Mouse (Mus musculus): ENCODE measurements at regions not wholly inside any gene's neighbourhood (a gene's known extent, or its start where the extent isn't known, plus 50 kb on each side); places are given as distances from the start of the nearest gene placed in this dataset.

DNA sequence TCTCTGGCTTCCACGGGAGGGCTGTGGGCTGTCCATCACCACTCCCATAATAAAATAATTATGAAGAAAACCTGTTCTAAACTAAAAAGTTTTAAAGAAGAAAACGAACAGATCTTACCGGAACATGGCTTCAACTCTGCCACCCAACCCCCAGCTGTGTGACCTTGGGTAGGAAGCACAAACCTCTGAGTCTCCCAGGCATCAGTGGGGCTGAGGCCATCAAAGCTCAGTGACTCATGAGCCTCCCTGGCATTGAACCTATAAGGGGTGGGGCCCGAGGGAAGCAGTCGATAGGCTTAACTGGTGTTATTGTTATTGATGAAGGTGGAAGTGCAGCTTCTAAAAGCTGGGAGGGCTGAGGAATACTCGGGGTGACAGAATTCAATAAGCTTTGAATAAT, 83.1 kb upstream of the Zc3h12a start:
- intact Hi-C loops (cut with DNase I): no loop called here
- no peak for DNase-seq

DNA sequence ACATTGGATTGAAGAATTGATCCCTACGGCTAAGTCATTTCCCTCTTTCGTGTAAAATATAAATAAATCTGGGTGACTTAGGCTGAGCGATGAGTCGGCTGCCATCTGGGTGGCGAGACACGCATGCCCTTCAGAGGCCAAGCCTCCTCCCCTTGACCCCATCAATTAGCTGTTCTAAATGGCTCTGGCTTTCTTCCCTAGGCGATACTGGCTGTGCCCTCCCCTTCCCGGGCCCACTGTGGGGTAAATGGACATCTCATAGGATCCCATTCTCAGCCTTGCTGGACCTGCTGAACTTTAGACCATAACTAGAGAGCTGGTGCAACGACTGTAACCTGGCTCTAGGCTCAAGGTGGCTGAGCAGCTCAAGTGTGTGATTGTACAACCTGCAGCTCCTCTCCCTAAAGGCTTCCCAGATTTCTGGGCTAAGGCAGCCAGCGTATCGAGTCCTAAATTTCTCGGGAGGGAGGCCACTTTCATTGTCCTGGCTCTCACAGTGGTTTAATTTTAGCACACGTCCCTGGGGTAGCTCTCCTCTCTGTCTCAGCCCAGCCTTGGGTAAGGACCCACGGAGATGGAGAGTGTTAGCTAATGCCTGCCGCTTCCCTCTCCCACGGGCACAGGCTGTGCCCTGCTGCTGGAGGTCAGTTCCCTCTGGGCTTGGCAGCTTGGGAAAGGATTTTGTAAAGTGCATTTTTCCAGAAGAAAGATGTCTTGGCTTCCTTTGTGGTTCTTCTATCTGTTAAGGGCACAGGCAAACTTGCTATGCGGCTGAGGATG, 80.7 kb upstream of the Zc3h12a start:
- intact Hi-C loops (cut with DNase I): no loop called here
- no peak for DNase-seq

DNA sequence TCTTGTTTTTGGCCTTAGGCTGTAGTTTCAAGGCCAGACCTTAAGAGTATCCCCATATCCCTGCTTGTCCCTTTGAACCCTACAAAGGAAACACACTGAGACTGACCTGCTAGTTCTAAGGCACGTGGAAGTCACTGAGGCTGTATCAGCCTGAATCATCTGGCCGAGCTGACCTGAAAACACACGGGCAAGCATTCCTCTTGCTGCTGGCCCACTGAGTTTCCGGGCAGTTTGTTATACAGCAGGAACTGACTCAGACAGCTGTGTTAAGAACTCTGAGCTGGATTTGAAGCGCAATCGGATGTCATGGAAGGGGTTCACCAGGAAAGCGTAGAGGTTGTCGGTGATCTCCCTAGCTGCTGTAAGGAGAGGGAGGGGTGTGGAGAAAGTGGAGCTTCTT, 75.9 kb upstream of the Zc3h12a start:
- DNase-seq: no peak
- intact Hi-C loops (cut with DNase I): no loop called here

DNA sequence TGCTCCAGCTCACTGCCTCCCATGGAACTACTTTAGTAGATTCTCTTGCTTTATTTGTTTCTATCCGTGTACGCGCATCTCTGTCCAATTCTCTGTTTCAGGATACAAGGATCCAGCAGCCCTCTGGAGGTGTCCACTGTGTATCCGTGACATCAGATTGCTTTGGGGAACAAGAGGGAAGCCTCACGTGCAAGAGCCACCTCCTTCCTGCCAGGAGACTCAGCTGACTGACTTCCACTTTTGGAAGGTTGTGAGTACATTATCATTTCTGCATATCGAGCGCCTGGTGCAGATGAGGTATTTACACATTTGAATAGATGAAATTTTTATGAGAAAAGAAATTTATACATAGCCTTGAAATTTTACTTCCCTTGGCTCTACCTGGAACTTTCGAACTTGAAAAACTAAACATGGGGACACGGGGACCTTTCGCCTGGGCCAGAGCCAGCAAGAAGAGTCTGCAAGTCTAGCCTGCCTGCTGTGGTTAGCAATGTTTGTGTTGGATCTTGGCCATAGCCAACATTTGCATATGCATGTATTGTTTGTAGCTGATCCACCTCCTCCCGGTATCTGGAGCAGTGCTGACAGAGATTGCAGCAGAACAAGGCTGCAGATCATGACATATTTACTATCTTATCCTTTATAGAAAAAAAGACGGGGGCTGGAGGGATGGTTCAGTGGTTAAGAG, 74.1 kb upstream of the Zc3h12a start:
- intact Hi-C loops (cut with DNase I): no loop called here
- DNase-seq: no peak

DNA sequence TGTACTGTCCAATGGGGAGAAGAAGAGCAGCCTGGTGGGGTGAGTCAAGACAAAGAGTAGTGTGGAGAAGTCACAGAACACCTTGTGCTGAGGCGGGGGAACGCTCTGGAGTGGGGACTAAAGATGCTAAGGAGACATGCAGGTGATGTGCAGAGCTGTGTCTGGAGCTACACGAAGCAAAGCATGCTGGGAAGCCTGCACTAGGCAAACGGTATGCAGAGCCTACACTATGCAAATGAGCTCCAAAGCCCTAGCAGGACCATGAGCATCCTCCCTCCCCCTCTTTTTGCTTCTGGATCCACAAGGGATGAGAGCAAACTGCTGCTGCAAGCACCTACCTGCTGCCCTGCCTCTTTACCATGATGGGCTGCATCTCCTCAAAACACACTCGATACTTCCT, 73.1 kb upstream of the Zc3h12a start:
- intact Hi-C loops (cut with DNase I): no loop called here
- no peak for DNase-seq

DNA sequence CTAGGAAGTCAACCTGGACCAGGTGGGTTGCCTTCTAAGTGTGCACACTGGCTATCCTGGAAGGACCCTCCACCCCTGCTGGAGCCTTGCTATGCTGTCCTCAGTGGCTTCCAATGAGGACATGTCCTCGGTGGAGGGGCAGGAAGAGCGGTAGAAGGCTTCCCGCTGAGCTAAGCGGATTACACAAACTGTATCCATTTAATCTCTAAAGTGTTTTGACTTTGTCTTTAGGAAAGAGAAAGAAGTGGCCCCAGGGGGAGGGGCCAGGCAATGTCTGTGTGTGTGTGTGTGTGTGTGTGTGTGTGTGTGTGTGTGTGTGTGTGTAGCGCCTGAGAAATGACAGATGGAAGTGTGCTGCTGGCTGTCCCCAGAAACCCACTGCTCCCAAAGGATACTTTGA, 71.6 kb upstream of the Zc3h12a start:
- intact Hi-C loops (cut with DNase I): no loop called here

DNA sequence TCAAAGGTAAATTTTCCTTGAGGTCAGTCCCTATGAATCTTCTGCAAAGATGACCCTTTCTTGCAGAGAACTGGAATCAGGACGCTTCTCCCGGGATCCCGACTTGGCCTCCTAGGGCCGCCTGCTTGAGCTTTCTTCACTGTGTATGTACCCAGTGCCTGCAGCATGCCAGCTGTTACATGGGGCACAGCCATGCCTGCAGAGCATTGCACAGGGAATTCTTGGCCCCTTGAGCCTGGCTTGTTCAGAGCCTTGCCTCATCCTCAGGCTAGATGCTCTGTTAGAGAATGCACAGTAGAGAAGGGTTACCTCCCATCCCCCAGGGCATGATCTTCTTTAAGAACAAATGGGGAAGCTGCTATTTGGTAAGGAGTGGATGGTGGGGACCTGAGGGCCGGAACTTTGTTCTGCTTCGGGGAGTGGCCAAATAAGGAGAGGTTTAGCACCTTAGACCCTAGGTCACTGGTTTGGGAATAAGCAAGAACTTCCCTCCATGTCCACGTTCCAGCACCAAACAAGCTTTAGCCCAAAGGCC, 68.3 kb upstream of the Zc3h12a start:
- no peak for DNase-seq
- intact Hi-C loops (cut with DNase I): no loop called here

More for the DNA sequence above, 71.6 kb upstream of the Zc3h12a start:
- no peak for DNase-seq

DNA sequence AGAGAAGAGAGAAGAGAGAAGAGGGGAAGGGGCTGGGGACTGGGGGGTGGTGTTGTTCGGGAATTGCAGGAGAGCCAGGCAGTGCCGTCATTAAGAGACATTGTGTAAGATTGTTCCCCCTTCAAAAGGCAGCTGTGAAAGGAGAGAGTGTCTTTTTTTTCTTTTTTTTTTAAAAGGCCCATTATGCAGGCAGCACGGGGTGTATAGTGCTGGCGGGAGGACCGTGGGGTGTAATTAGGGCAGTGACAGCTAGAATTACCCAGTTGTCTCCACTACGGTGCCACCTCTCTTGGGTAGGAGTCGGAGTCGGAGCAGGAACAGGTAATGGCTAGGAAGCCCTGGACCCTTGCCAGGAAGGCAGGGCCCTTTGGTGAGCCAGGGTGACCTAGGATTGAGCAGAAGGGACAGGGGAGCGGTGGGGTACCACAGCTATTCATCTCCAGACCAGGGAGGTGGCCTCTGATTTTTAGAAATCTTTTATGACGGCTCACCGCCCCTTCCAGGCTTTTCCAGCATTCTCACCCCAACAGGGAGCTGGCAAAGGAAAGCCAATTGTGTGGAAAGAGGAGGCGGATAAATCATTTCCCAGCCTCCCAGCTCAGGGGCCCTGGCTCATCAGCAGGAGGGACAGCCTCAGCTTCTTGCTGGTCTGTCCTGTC, 67.2 kb upstream of the Zc3h12a start:
- intact Hi-C loops (cut with DNase I): no loop called here
- no peak for DNase-seq

DNA sequence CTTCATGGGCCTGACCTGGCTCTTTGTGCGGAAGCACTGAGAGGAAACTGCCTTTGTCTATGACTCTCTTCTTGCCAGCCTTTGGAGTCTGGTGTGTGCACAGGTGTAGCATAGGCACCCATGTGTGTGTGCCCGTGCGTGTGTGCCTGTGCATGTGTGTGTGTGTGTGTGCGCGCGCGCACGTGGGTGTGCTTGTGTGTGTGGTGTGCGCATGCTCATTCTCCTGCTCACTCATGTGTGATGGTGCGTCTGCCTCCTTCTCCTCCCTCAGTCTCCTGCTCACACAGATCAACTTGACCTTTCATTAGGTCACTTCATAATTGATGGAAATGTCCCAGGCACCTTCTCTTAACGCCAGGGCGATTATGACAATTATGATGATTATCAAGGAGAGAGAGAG, 66.7 kb upstream of the Zc3h12a start:
- intact Hi-C loops (cut with DNase I): no loop called here
- no peak for DNase-seq

DNA sequence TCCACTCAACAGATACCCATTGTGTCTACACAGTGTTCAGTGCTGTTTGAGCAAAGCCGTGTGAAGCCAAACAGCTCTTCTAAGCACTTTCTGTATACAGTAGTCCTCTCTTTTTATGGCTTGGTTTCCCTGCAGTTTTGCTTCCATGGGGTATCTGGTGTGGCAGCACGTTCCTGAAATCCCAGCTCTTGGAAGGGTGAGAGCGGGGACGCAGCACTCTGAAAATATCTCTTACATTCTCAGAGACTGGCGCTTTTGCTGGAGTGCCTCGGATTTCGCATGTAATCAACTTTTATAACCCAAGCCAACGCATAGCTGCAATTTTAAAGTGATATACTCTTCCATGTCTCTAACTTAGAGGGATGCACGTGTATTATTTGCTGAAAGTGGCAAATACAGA, 64.0 kb upstream of the Zc3h12a start:
- DNase-seq: no peak
- intact Hi-C loops (cut with DNase I): no loop called here

DNA sequence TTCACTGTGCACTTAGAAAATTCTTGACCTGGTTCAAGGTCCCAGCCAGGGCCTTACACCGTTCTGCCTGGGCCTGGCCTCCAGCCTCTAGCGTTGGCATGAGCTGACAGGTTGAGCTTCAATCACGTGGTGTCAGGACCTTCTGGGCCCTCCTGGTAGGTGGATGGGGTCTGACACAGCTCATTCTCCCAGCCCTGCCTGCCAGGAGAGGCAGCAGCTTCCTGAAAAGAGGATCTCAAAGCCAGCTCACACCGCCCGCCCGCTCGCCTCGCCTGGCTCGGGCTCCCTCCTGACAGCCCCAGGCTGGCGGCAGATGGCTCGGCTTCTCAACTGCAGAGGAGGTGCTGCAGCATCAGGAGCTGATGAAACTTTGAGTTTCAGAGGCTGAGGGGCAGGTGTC, 63.4 kb upstream of the Zc3h12a start:
- DNase-seq: no peak
- intact Hi-C loops (cut with DNase I): no loop called here

DNA sequence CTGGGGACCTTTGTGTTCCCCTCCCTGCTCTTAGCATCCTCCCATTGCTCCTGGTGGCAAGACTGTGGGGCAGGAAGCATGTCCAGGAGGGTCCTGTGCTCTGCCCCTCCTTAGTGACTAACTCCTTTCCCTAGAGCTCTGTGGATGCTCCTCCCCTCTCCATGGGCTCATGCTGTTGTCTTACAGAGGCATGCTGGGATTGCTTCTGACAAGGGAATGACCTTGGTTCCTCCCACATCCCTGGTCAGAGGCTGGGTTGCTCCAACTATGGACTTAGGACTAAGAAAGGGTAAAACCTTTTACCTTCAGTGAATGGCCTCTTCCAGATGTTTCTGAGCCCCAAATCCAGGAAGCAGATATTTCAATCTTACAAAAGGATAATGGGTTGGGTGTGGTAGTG, 62.3 kb upstream of the Zc3h12a start:
- intact Hi-C loops (cut with DNase I): no loop called here
- no peak for DNase-seq

DNA sequence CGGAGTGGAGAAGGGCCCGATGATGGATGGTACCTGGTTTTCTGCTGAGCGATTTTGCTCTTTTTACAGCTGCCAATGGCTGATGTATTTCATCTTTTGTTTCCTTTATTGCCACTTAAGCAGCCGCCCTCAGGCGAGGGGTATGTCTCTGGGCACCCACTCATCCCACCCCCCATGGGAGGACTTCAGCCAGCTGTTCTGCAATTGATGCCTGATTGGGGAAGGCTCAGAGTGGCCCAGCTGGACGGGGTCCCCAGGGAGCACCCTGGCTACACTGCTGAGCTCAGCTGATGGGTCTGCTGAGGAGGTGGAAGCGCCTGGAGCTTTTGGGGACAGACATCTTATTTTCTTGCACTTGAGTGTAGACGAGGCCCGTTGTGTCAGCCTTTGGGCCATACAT, 58.6 kb upstream of the Zc3h12a start:
- intact Hi-C loops (cut with DNase I): no loop called here

DNA sequence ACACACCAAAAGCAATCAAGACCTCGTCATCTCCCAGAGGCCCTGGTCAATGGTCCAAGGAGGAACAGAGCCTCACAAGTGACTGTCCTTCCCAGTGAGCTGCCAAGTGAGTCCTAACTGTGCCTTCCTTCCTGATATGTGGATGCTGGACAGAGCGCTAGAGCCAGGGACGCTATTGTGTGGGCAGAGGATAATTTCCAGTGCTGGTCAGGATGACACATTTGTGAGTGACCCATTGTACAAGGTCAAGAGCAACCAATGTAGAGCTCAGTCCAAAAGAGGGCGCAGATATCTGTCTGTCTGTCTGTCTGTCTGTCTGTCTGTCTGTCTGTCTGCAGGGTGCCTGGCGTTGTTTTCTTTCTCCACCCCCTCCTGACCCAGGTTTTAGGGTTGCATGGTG, 57.4 kb upstream of the Zc3h12a start:
- intact Hi-C loops (cut with DNase I): no loop called here
- DNase-seq: no peak

More for the DNA sequence above, 58.6 kb upstream of the Zc3h12a start:
- DNase-seq: no peak

DNA sequence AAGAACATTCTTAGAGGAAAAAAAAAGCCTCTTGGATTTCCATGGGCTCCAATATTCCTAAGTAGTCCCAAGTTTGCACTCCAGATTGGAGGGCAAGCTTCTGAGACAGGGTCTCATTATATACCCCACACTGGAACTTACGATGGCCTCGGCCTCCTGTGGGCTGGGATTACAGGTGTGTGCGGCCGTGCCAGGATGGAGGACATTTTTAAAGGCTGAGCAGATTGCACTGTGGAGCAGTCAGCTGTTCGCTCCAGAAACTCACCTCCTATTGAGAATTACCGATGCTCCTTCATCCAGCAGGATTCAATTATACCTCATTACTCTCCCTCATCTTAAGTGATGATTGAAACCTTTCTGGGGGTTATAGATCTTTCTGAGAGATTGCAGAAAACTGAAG, 53.3 kb upstream of the Zc3h12a start:
- intact Hi-C loops (cut with DNase I): no loop called here
- no peak for DNase-seq

DNA sequence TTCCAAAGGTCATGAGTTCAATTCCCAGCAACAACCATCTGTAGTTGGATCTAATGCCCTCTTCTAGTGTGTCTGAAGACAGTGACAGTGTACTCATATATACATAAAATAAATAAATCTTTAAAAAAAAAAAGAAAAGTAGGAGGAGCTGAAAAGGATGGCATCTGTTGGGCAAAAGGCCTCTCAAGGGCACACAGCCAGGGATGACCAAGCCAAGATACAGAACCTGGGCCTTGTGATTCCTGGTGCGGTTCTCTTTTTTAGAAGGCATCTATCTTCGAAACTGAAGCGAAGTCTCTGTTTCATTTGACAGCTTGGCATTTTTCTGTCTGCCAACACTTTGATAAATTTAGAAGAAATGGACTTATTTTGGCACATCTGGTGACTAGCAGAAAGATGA, 50.9 kb upstream of the Zc3h12a start:
- intact Hi-C loops (cut with DNase I): no loop called here
- DNase-seq: no peak

DNA sequence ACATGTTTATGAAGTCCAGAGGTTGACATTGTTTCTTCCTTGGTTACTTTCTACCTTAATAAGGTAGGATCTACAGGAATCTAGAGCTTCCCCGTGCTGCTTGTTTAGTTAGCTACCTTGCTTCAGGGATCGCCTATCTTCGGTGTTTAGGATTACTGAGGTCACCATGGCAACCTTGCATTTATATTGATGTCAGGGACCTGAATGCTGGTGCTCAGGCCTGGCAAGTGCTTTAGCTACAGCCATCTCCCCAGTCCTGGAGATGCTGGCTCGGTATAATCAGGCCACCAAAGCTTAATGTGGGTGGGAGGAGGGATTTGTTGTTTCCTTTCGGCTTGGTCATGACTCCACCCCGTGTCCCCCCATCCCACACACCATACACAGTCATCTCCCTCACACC, 50.0 kb upstream of the Zc3h12a start:
- intact Hi-C loops (cut with DNase I): no loop called here
- DNase-seq: no peak

Measured in heart, postnatal 10 days (tissue).